Mouse (Mus musculus) hindlimb bud, embryonic 11.5 days (tissue): ENCODE results near the gene Cyp4f16.
"Not testable (repeated sequence)": the region's sequence is repeated elsewhere in the genome, so short reads cannot be mapped to it uniquely, and the experiment has no call there.

Experiments
- DNase-seq: peaks from one replicate; pipeline ENCODE4 v3.0.0-alpha.2; 2012; ENCODE audit warnings: low read depth, low spot score; ENCODE audit errors: extremely low spot score

The Cyp4f16 gene

DNA sequence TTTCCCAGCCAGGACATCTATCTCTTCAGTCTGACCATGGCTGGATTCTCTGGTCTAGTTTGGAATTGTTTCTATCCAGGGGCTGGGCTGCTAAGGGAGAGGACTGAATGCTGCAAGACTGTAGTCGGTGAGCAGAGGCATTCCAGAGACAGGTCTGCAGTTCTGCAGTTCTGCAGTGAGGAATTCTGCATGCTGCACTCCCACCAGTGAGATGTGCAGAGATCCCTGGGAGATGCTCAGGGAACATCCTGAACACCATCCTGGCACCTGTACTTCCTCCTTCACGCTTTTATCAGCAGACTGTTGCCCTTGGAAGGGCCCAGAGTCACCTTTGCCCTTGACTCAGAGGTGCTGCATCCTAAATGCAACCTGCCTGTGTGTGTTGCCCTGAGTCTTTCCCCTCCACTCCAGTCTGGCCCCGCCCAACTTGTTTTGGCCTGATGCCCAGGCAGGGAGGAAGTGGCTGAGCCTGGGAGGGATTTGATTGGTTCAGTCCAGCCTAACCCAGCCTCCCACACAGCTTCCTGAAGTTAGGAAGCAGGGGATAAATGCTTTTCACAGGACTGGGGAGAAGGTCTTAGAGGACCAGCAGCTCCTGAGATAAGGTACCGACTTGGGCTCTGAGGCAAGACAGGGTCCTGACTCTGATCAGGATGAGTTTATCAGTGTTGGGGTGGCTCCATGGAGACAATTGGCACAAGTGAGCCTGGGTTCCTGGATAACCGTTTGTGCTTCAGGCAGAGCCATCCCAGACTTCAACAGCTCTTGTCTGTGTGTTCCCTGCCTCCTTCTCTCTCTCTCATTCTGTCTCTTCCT is at the start of gene Cyp4f16:
Gene Cyp4f16 (plus strand): TSS at position 508 of the 816 bp plus-strand sequence.
- DNase-seq, result not testable (repeated sequence)

DNA sequence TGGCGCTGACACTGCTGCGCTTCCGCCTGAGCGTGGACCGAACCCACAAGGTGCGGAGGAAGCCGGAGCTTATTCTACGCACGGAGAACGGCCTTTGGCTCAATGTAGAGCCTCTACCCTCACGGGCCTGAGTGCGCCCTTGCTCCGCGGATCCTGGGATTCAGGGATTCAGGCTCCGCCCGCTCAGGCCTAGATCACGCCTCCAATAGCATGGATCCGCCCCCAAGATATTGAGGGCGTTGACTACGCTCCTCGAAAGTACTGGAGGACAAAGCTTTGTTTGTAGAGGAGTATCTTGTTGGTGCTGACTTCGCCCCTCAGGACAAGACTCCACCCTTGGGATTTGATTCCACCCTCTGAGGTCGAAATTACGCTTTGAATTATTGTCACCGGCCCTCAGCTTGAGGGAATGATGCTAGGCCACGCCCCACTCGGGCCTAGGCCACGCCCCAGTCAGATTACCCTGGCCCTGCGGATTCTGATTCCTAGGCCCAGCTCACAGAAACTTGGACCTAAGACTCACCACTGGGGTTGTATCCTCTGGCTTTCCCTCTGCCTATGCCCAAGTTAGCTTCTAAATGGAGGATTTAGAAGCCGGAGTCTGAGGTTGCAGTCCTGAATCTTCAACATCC is 43.9 kb upstream of the Cyp4f16 start:
- DNase-seq, result no peak

DNA sequence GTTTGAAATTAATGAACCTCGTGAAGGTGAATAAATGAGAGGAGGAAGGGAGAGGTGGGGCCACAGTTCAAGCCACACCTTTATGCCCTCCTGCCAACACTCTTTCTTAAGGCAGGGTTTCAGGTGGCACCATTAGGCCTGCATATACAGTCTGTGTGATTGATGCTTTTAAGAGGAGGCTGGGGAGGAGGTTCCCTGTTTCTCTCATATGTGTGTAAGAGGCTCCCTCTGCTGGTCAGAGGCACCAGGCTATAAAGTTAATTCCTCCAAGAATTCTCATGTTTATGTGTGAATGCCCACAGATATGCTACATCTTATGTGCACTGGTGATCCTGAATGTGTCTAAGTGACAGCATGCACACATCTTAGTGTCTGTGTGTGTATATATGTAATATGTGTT is 41.8 kb upstream of the Cyp4f16 start:
- no peak for DNase-seq

DNA sequence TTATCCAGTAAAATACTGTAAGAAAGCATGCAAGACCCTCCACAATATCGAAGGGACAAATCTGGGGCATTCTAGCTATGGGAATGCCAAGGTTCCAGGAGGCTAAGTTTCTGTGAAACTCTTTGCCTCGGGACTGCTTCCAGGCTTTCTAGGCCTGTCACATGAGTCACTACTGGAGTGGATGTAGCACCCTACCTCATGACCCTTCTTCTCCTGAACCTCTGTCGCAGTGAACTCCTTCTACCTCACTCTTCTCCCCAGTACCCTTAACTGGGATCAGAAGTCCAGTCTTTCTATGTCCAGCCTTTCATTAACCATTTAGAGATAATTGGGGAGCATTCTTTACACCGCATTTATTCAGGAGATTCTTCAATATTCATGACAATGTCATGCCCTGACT is 35.8 kb upstream of the Cyp4f16 start:
- not testable (repeated sequence) for DNase-seq

DNA sequence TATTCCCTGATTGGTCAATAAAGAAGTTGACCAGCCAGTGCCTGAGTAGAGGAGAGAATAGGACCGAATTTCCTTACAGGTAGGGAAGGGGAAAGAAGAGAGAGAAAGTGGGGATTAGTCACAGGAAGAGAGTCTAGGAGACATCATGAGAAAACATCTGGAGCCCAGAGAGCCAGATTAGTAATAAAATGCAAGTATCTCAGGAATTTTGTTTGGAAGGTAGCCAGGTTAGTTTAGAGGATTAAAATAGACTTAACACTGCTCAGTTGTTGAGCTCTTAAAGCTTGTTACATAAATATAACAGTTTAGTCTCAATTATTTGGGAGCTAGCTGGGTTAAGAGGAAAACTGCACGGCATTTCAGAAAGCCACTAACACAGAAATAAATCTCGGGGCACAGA is 35.3 kb upstream of the Cyp4f16 start:
- no peak for DNase-seq

DNA sequence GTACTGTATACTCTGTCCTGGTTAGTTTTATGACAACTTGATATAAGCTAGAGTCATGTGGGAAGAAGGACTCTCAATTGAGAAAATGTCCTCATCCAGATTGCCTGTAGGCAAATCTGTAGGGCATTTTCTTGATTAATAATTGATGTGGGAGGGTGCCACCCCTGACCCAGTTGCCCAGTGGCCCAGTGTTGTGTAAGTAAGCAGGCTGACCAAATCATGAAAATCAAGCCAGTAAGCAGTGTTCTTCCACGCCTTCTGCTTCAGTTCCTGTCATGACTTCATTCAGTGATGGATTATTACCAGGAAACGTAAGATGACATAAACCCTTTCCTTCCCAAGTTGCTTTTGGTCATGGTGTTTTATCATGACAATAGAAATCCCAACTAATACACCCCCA is 33.2 kb upstream of the Cyp4f16 start:
- no peak for DNase-seq

DNA sequence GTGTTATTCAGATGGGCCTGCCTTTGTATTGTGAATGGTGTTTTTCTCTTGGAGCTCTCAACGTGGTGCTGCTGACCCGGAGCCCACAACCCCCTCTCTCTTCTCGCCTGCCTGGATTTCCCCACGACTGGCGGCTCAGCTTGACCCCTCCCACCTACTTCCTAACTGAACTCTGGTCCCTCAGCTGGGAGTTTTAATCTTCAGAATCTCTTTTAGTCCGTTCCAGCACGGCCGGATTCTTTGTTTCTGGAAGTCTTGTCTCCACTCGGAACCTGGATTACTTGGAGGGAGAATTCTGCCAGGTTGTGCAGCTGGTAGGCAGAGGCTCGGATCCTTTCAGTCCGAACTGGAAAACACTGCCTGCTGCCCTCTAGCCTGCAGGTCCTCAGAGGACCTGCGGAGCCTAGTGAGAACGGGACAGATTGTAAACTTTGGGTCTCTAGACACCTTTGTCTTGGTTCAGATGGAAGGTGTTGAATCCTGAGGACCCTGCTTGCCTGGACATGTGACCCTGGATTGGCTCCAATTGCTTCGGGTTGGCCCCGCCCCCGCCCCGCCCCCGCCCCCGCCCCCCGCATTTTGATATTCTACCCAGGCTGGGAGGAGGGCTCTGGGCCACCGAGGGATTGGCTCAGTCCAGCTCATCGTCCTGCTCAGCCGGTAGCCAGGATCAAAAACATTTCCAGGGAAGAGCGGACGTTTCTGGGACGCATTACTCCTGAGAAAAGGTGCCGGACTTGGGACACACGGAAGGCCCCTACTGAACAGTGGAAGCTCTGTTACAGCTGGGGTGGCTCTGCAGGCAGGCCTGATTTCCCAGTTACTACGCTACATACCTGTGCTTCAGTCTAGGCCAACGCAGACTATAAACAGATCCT is 30.3 kb upstream of the Cyp4f16 start, which contains the start of gene Cyp4f17:
Gene Cyp4f17 (plus strand): TSS at position 200 of the 878 bp plus-strand sequence.
- DNase-seq, result no peak

DNA sequence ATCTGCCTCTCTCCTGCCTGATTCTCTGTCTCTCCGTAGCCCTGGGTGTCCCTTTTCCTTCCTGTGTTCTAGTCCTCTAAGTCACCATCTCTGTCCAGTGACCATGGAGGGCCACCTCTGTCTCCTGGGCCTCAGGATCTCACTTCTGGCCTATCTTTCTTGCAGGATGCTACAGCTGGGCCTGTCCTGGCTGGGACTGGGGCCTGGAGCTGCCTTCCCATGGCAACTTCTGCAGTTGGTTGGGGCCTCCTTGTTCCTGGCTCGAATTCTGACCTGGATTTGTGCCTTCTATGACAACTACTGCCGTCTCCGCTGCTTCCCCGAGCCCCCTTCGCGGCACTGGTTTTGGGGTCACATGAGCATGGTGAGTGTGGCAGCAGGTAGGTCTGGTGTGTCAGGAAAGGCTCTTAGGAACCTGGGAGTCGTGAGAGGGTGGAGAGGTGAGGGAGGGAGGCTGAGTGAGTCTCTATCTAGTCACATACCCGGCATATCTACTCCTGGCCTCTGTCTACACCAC is 29.6 kb upstream of the Cyp4f16 start:
- DNase-seq, result no peak

DNA sequence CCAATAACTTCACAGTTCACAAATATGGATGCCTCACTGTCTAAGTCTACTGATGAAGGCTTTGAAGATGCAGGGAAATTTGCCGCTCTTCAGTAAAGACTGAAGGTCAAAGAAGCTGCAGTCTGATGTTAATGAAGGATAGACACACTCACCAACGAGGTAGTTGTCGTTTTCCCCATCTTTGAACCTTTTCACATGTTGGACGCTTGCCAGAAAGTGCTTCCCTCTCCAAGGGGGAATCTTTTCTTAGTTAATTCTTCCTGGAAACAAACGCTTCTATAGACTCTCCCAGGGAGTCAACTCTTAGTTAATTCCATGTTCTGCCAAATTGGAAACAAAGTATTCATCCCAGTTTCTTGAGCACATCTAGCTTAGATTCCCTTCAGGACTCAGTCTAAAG is 20.2 kb upstream of the Cyp4f16 start:
- no peak for DNase-seq

DNA sequence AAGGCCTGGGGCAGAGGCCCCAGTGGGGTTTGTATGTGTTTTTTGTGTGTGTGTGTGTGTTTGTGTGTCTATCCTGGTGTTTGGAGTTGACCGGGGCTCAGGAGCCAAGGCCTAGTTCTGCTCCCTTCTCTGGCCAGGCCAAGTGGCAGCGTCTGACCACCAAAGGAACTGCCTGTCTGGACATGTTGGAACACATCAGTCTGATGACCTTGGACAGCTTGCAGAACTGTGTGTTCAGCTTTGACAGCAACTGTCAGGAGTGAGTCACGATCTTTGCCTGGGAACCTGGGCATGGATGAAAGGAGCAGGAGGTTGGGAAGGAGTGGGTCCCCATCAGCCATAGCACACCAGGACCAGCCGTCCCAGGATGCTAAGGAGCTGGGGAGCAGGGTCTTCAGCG is 14.4 kb upstream of the Cyp4f16 start:
- DNase-seq, result no peak

DNA sequence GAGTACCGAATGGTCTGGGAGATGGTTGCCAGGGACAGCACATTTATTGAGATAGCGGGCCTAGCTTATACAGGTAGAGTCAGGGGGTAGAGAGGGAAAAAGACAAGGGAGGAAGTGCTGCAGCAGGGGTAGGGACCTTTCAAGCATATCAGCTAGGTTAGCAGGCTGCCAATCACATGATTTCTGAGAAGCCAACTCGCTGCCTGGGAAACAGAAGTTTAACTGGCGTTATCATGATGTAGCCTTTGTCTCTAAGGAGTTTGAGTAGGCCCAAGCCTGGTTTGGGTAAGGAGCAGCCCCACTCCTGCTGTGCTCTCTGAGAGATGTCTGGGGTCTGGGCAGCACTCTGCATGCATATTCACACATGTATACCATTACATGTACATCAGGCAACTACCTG is 14.0 kb upstream of the Cyp4f16 start:
- no peak for DNase-seq

DNA sequence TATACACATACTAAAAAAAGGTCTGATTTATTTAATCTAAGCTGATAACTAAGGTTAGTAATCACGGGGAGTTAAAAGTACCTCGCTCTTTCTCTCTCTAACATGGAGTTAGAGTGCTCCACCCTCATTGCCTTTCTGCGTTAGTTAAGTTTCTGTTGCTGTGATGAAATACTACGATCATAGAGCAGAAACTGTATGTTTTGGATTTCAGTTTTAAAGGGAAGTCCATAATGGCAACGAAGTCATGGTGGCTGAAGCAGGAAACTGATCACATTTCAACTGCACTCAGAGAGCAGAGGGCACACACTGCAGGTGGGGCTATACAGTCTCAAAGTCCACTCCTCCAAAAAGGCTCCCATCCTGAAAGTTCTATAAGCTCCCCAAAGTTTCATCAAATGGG is 13.5 kb upstream of the Cyp4f16 start:
- DNase-seq, result no peak

DNA sequence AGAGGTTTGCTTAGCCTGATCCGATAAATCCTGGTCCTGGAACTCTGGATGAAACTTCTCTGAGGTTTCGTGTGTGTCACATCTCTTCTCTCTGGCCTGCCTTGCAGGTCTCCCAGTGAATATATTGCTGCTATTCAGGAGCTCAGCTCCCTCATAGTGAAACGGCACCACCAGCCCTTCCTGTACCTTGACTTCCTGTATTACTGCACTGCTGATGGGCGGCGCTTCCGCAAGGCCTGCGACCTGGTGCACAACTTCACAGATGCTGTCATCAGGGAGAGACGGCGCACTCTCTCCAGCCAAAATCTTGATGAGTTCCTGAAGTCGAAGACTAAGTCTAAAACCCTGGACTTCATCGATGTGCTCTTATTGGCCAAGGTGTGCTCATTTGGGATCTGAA is 12.5 kb upstream of the Cyp4f16 start:
- DNase-seq, result no peak

DNA sequence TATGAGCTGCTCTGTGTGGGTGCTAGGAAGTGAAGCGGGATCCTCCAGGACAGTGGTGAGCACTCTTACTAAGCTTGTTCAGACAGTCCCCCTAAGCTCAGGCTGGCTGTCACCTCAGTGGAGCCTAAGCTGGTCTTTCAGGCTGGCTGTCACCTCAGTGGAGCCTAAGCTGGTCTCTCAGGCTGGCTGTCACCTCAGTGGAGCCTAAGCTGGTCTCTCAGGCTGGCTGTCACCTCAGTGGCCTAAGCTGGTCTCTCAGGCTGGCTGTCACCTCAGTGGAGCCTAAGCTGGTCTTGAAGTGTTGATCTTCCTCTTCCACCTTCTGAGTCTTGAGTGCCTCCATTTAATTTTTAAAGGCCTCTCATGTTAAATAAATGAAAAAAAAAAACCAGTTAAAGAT is 10.0 kb upstream of the Cyp4f16 start:
- not testable (repeated sequence) for DNase-seq

DNA sequence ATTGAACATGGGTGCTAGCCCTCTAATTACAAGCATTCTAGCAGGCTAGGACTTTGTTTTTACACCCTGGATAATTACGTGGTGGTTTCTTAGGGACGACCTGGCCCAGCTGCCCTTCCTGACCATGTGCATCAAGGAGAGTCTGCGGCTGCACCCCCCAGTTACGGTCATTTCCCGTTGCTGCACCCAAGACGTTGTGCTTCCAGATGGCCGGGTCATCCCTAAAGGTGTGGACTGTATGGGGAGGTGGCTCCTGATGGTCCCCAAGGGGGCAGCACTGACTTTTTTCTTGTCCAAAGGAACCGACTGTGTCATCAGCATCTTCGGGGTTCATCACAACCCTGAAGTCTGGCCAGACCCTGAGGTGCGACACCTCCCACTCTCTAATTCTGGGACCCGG is 8.6 kb upstream of the Cyp4f16 start:
- no peak for DNase-seq

DNA sequence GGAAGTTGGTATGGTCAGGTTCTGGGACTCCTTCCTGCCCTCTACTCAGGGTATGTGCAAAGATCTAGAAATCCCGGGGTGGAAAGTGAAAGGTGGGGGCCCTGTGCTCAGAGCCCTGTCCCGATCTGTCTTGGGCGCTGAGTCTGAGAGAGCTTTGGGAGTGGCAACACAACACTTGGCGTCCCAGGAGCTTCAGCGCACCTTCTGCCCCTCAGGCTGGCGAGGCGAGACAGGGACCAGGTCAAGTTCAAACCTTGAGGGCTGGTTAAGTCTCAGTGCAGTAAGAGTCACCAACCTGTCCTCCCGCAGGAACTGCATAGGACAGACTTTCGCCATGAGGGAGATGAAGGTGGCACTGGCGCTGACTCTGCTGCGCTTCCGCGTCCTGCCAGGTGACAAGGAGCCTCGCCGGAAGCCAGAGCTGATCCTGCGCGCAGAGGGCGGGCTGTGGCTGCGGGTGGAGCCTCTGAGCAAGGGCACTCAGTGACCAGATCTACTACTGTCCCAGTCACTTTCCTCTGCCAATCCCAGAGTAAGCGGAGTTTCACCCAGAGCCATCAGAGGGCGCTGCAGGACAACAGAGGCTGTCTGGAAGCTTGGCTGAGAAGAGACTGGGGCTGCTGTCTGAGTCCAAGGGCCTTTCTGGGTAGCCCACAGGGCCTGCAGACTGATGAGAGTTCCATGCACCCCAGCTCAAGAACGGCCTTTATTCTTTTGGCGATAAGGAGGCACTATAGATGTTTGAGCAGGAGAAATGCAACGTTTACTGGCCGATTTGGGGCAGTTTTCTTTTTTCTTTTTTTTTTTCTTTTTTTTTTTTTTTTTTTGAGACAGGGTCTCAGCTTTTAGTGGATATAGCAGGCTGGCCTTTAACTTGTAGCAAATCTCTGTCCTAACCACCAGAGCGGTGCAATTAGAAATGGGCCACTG is 7.7 kb upstream of the Cyp4f16 start:
- no peak for DNase-seq

DNA sequence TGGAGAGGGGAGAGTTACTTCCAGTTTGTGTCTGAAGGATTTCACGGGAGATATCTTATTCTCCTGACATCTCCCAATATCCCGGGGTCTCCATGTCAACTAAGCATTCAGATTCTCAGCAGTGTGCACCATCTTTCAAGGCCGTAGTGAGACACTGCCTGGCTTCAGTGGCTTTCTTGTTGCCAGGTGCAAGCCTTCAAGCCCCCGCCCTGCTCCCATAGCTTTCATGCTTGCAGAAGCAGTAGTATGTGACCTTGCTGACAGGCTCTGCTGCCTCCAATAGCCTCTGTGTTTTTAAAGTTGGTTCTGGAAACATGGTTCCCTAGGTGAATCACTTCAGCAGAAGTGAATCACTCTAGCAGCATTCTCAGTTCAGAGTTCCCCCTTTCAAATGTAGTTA is 4.0 kb upstream of the Cyp4f16 start:
- DNase-seq, result not testable (repeated sequence)

DNA sequence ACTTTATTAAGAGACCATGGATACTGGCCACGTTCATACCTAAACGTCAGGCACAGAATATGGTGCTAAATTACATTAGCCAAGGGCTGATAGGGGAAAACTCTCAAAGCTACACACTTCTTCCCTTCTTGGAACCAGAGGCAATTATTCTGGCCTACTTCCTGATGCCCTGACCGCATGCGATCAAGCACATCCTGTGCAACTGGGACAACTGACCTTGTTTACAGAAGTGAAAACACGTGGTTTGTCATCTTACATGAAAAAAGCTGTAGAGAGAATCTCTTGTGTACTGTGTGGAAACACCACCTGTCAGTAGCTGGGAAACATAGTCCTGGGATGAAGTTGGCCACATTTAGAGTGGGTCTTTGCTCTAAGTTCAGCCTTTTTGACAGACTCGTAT is 2.3 kb upstream of the Cyp4f16 start:
- DNase-seq, result no peak

DNA sequence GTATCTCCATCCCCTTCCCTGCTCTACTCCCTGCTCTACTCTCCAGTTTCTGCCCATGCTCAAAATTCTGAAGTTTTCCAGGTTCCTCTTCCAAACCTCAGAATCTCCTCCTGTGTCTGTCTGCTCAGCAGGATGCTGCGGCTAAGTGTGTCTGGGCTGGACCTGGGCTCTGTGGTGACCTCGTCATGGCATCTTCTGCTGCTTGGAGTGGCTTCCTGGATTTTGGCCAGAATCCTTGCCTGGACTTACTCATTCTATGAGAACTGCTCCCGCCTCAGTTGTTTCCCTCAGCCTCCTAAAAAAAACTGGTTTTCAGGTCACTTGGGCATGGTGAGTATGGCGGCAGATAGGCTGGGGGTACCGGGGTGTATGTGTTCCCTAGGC is 501 bp downstream of the Cyp4f16 start:
- DNase-seq, result no peak

DNA sequence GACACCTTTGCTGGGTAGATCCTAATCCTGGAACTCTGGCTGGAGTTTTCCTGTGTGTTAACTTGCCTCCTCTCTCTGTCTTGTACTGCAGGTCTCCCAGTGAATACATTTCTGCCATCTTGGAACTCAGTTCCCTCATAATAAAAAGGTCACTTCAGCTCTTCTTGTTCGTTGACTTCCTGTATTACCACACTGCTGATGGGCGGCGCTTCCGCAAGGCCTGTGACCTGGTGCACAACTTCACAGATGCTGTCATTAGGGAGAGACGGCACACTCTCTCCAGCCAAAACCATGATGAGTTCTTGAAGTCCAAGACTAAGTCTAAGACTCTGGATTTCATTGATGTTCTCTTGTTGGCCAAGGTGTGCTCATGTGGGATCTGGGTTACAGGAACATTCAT is 8.4 kb downstream of the Cyp4f16 start:
- not testable (repeated sequence) for DNase-seq
